Mouse (Mus musculus) midbrain, embryonic 15.5 days (tissue): ENCODE measurements around the gene Fat3. TPM values are rescaled to one million over a fixed set of nuclear protein-coding genes. Genes with fewer than 3 reads are reported as not detected.
A peak's percentile ranks its signal among the peaks of the same experiment; 100 is the strongest.

Experiments
- ATAC-seq: fragments of 200-750 bp; cut with Nextera tagmentation; replicated peaks from 2 replicates; pipeline ENCODE4 v1.8.0; 2017; ENCODE audit warnings: moderate TSS enrichment
- H3K27ac ChIP-seq: fragments of 300-500 bp; sonication (generic); 2 replicates; pipeline ENCODE4 v1.5.1; 2015; ENCODE audit warnings: mild to moderate bottlenecking, inconsistent platforms
- H3K27me3 ChIP-seq: fragments of 300-500 bp; sonication (generic); replicated peaks from 2 replicates; pipeline ENCODE4 v1.6.1; 2015; ENCODE audit warnings: inconsistent platforms
- H3K36me3 ChIP-seq: fragments of 300-500 bp; sonication (generic); replicated peaks from 2 replicates; pipeline ENCODE4 v1.6.1; 2015; ENCODE audit warnings: inconsistent platforms
- H3K4me1 ChIP-seq: fragments of 300-500 bp; sonication (generic); 2 replicates; pipeline ENCODE4 v1.6.1; 2015; ENCODE audit warnings: inconsistent platforms
- H3K4me2 ChIP-seq: fragments of 300-500 bp; sonication (generic); 2 replicates; pipeline ENCODE4 v1.6.1; 2015; ENCODE audit warnings: inconsistent platforms, mild to moderate bottlenecking, moderate library complexity
- H3K4me3 ChIP-seq: fragments of 300-500 bp; sonication (generic); 2 replicates; pipeline ENCODE4 v1.5.1; 2015; ENCODE audit warnings: mild to moderate bottlenecking, inconsistent platforms
- H3K9ac ChIP-seq: fragments of 300-500 bp; sonication (generic); 2 replicates; pipeline ENCODE4 v1.6.1; 2015; ENCODE audit warnings: mild to moderate bottlenecking, inconsistent platforms
- H3K9me3 ChIP-seq: fragments of 300-500 bp; sonication (generic); 2 replicates; pipeline ENCODE4 v1.6.1; 2016; ENCODE audit warnings: inconsistent platforms
- WGBS: fragments of 180-500 bp; shearing (Covaris S2); methylation state at CpG from one replicate; pipeline ENCODE4 v1.1.7; 2015; ENCODE audit warnings: mixed read lengths; 5-methylcytosine and 5-hydroxymethylcytosine counted together
- polyA plus RNA-seq: library from polyadenylated mRNA; unstranded; fragments of >200 nt; fragmentation: Nextera tagmentation; extraction: Ambion mirVana; gene quantifications from 2 replicates; pipeline ENCODE4 v1.2.1, GENCODE M21; 2015

Fat3 gene
- polyA plus RNA-seq, 1 experiment from 2014 or later = 15.5 TPM

- H3K9me3 ChIP-seq = no peaks in the 10 kb centered on the region
- no peaks in the 10 kb centered on the region for H3K36me3 ChIP-seq
- H3K4me1 ChIP-seq = peaks cover 35% of the 10 kb centered on the region
- no peak overlapping the region for H3K9ac ChIP-seq
- H3K27me3 ChIP-seq = no peaks in the 10 kb centered on the region
- ATAC-seq = peak; percentile 46; the same call in 1 of the 2 replicates
- H3K4me3 ChIP-seq = no peak overlapping the region
- H3K4me2 ChIP-seq = no peak overlapping the region
- 60% methylated on average over 11 of the region's 11 CpGs for WGBS
- 0 out of 2 replicates have a peak overlapping the region, but pooled peaks have one; percentile 45 for H3K27ac ChIP-seq
These were observed 155.9 kb downstream of the Fat3 start for GRCm38 (mm10) chr9:16344902-16345855.

GRCm38 (mm10) chr9:16343191-16343590 is 157.9 kb downstream of the Fat3 start:
- no peaks in the 10 kb centered on the region for H3K27me3 ChIP-seq
- no peaks in the 10 kb centered on the region for H3K36me3 ChIP-seq
- peaks cover 35% of the 10 kb centered on the region for H3K4me1 ChIP-seq
- no peaks in the 10 kb centered on the region for H3K9me3 ChIP-seq
- H3K9ac ChIP-seq = no peak overlapping the region
- 56% methylated on average over 2 of the region's 2 CpGs for WGBS
- H3K27ac ChIP-seq = 0 out of 2 replicates have a peak overlapping the region, but pooled peaks have one; percentile 6
- no peak for ATAC-seq
- H3K4me3 ChIP-seq = no peak overlapping the region
- no peak overlapping the region for H3K4me2 ChIP-seq

GRCm38 (mm10) chr9:16342577-16342976 is 158.5 kb downstream of the Fat3 start:
- 55% methylated on average over 8 of the region's 8 CpGs for WGBS

GRCm38 (mm10) chr9:16330290-16330984 is 170.6 kb downstream of the Fat3 start:
- H3K4me1 ChIP-seq = peaks cover 19% of the 10 kb centered on the region; the same call in 1 of the 2 replicates
- H3K36me3 ChIP-seq = no peaks in the 10 kb centered on the region
- no peak overlapping the region for H3K4me2 ChIP-seq
- H3K9me3 ChIP-seq = no peaks in the 10 kb centered on the region
- H3K27me3 ChIP-seq = no peaks in the 10 kb centered on the region
- H3K9ac ChIP-seq = no peak overlapping the region
- peak; percentile 80 for ATAC-seq
- H3K27ac ChIP-seq = peak overlapping the region; percentile 57
- no peak overlapping the region for H3K4me3 ChIP-seq
- 32% methylated on average over 3 of the region's 3 CpGs for WGBS

More at GRCm38 (mm10) chr9:16342577-16342976, 158.5 kb downstream of the Fat3 start:
- Histone ChIP-seq H3K36me3 (no peaks in the 10 kb centered on the region), H3K27ac (no peak overlapping the region), H3K9me3 (no peaks in the 10 kb centered on the region), H3K9ac (no peak overlapping the region), H3K4me2 (no peak overlapping the region), H3K4me1 (peaks cover 35% of the 10 kb centered on the region), H3K4me3 (no peak overlapping the region), H3K27me3 (no peaks in the 10 kb centered on the region)
- ATAC-seq = no peak

GRCm38 (mm10) chr9:16318957-16319356 is 182.1 kb downstream of the Fat3 start:
- WGBS = 61% methylated on average over 1 of the region's 1 CpGs
- Histone ChIP-seq H3K9ac (no peak overlapping the region), H3K36me3 (no peaks in the 10 kb centered on the region), H3K9me3 (no peaks in the 10 kb centered on the region), H3K27me3 (no peaks in the 10 kb centered on the region), H3K4me2 (no peak overlapping the region), H3K4me3 (no peak overlapping the region), H3K4me1 (no peaks in the 10 kb centered on the region), H3K27ac (no peak overlapping the region)
- no peak for ATAC-seq

- no peaks in the 10 kb centered on the region for H3K9me3 ChIP-seq
- H3K36me3 ChIP-seq = no peaks in the 10 kb centered on the region
- peaks cover 12% of the 10 kb centered on the region for H3K4me1 ChIP-seq
- H3K4me2 ChIP-seq = no peak overlapping the region
- H3K9ac ChIP-seq = no peak overlapping the region
- no peak overlapping the region for H3K4me3 ChIP-seq
- H3K27ac ChIP-seq = no peak overlapping the region
- no peaks in the 10 kb centered on the region for H3K27me3 ChIP-seq
- ATAC-seq = no peak
- WGBS = 72% methylated on average over 4 of the region's 4 CpGs
These were observed 188.4 kb downstream of the Fat3 start for GRCm38 (mm10) chr9:16312599-16313197.

- H3K4me3 ChIP-seq = no peak overlapping the region
- H3K27me3 ChIP-seq = no peaks in the 10 kb centered on the region
- WGBS = 35% methylated on average over 5 of the region's 5 CpGs
- peak overlapping the region; percentile 65; the same call in 1 of the 2 replicates for H3K27ac ChIP-seq
- no peak overlapping the region for H3K4me2 ChIP-seq
- no peaks in the 10 kb centered on the region for H3K9me3 ChIP-seq
- peaks cover 12% of the 10 kb centered on the region for H3K4me1 ChIP-seq
- no peaks in the 10 kb centered on the region for H3K36me3 ChIP-seq
- no peak overlapping the region for H3K9ac ChIP-seq
- ATAC-seq = peak; percentile 64
These were observed 189.9 kb downstream of the Fat3 start for GRCm38 (mm10) chr9:16310855-16311848.

- H3K36me3 ChIP-seq = no peaks in the 10 kb centered on the region
- H3K4me2 ChIP-seq = no peak overlapping the region
- H3K27ac ChIP-seq = peak overlapping the region; percentile 65
- peaks cover 14% of the 10 kb centered on the region for H3K4me1 ChIP-seq
- no peak overlapping the region for H3K9ac ChIP-seq
- H3K9me3 ChIP-seq = no peaks in the 10 kb centered on the region
- H3K4me3 ChIP-seq = no peak overlapping the region
- no peaks in the 10 kb centered on the region for H3K27me3 ChIP-seq
- ATAC-seq = no peak
- 64% methylated on average over 4 of the region's 4 CpGs for WGBS
These were observed 190.8 kb downstream of the Fat3 start for GRCm38 (mm10) chr9:16310305-16310704.

GRCm38 (mm10) chr9:16307789-16308188 is 193.3 kb downstream of the Fat3 start:
- Histone ChIP-seq H3K27me3 (no peaks in the 10 kb centered on the region), H3K9ac (no peak overlapping the region), H3K4me3 (no peak overlapping the region), H3K36me3 (no peaks in the 10 kb centered on the region), H3K9me3 (no peaks in the 10 kb centered on the region), H3K27ac (no peak overlapping the region), H3K4me2 (no peak overlapping the region), H3K4me1 (peaks cover 22% of the 10 kb centered on the region)
- 87% methylated on average over 1 of the region's 1 CpGs for WGBS
- no peak for ATAC-seq

- ATAC-seq = no peak
- Histone ChIP-seq H3K4me1 (peaks cover 21% of the 10 kb centered on the region), H3K27ac (0 out of 2 replicates have a peak overlapping the region, but pooled peaks have one; percentile 23)
These were observed 194.9 kb downstream of the Fat3 start for GRCm38 (mm10) chr9:16306222-16306621.

GRCm38 (mm10) chr9:16305396-16306086 is 195.5 kb downstream of the Fat3 start:
- Histone ChIP-seq H3K9me3 (no peaks in the 10 kb centered on the region), H3K36me3 (no peaks in the 10 kb centered on the region), H3K4me3 (no peak overlapping the region), H3K4me2 (no peak overlapping the region), H3K4me1 (peaks cover 14% of the 10 kb centered on the region), H3K27me3 (no peaks in the 10 kb centered on the region), H3K9ac (no peak overlapping the region), H3K27ac (peak overlapping the region; percentile 23)
- ATAC-seq = no peak
- WGBS = 76% methylated on average over 2 of the region's 2 CpGs

More at GRCm38 (mm10) chr9:16306222-16306621, 194.9 kb downstream of the Fat3 start:
- Histone ChIP-seq H3K9ac (no peak overlapping the region), H3K36me3 (no peaks in the 10 kb centered on the region), H3K4me3 (no peak overlapping the region), H3K4me2 (no peak overlapping the region), H3K9me3 (no peaks in the 10 kb centered on the region), H3K27me3 (no peaks in the 10 kb centered on the region)
